Mouse (Mus musculus): ENCODE results near the gene Nav1.

DNA sequence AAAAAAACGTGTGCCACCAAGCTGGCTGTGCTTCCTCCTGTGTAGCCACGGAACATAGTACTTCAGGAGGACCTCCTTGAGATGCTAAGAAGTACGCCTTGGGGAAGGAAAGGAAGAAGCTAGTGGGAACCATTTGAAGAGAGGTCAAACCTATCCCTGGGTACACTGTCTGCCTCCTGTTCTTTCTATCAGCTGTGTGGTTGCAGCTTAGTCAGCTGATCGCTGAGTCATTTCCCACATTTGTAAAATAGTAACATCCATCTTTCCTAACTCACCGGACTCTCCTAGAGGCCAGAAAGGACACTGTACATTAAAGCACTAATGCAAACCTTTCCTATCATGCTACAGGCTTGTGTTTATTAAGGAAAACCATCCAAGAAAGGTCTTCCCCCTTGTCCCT, 135.4 kb downstream of the Nav1 start:
- no peak for TF ChIP-seq E2F4 (IDR thresholded peaks at IDR 0.05; ENCODE audit: insufficient read depth)
- TF ChIP-seq POLR2A (IDR thresholded peaks at IDR 0.05; ENCODE audit: insufficient read length, low read depth), result no peak
